Mouse (Mus musculus) gastrocnemius, postnatal 4 days (tissue): ENCODE results near the gene Znhit1. TPM values are rescaled to one million over a fixed set of nuclear protein-coding genes. Genes with fewer than 3 reads are reported as not detected.

Source experiments
- DNase-seq, 2 experiments: peaks; one replicate each; pipeline ENCODE4 v3.0.0; 2021 to 2022; ENCODE audit warnings: low spot score in 2 of 2, mixed read lengths in 2 of 2
- long read RNA-seq, 2 experiments: library from polyadenylated mRNA; stranded (forward); transcript quantifications; one replicate each; pipeline ENCODE4 v2.0.0; 2021
- total RNA-seq, 2 experiments: library from RNA; stranded (reverse); gene quantifications; 2 replicates each; pipeline ENCODE4 v1.2.3; 2021

The Znhit1 gene
- total RNA-seq = 10 to 100 TPM; 40.4 to 45.4 TPM
- long read RNA-seq, experiment 1, transcript Znhit1-206 (5 exons, 1,208 nt) = minor isoform, 7 of 21 reads
- long read RNA-seq, experiment 1, transcript Znhit1-202 (5 exons, 740 nt) = major isoform, 12 of 21 reads
- long read RNA-seq, experiment 1, partial matches to known transcripts = 1 of 21 reads
- long read RNA-seq, experiment 1, other reads (novel, unspliced or antisense) = 1 of 21 reads
- long read RNA-seq, experiment 2, transcript Znhit1-206 (5 exons, 1,208 nt) = major isoform, 10 of 23 reads
- long read RNA-seq, experiment 2, transcript Znhit1-202 (5 exons, 740 nt) = minor isoform, 9 of 23 reads
- long read RNA-seq, experiment 2, partial matches to known transcripts = 0 of 23 reads
- long read RNA-seq, experiment 2, other reads (novel, unspliced or antisense) = 2 of 23 reads

- no peak for DNase-seq
Measured at GRCm38 (mm10) chr5:136987934-136988271, at the start of gene Znhit1. Znhit1 (minus strand) TSS chr5:136988021.

GRCm38 (mm10) chr5:137036211-137036610, 48.4 kb upstream of the Znhit1 start:
- no peak for DNase-seq

GRCm38 (mm10) chr5:137032641-137033074, 44.8 kb upstream of the Znhit1 start:
- peak; percentile 73 to 85 for DNase-seq

GRCm38 (mm10) chr5:137032033-137032421, 44.2 kb upstream of the Znhit1 start:
- no peak for DNase-seq

- peak; percentile 43 to 45 for DNase-seq
Measured at GRCm38 (mm10) chr5:137031076-137032032, 43.5 kb upstream of the Znhit1 start.

GRCm38 (mm10) chr5:137030416-137030810, 42.6 kb upstream of the Znhit1 start:
- no peak for DNase-seq

- DNase-seq = peak; percentile 94 to 97
Measured at GRCm38 (mm10) chr5:137029643-137030415, 42.0 kb upstream of the Znhit1 start.

GRCm38 (mm10) chr5:137029273-137029585, 41.4 kb upstream of the Znhit1 start:
- DNase-seq = no peak

GRCm38 (mm10) chr5:137028561-137029272, 40.9 kb upstream of the Znhit1 start:
- no peak for DNase-seq

- DNase-seq = no peak
Measured at GRCm38 (mm10) chr5:137026092-137026491, 38.3 kb upstream of the Znhit1 start, which contains the start of gene Vgf. Vgf (plus strand) TSS chr5:137026392.

- DNase-seq = peak; percentile 68 to 80
Measured at GRCm38 (mm10) chr5:137025132-137025531, 37.3 kb upstream of the Znhit1 start.

GRCm38 (mm10) chr5:137024318-137024717, 36.5 kb upstream of the Znhit1 start:
- DNase-seq = no peak

GRCm38 (mm10) chr5:137015913-137016312, 28.1 kb upstream of the Znhit1 start:
- DNase-seq = no peak

- no peak for DNase-seq
Measured at GRCm38 (mm10) chr5:137012401-137012950, 24.7 kb upstream of the Znhit1 start.

- peak in 1 of 2 experiments; percentile 42 for DNase-seq
Measured at GRCm38 (mm10) chr5:137009988-137010387, 22.2 kb upstream of the Znhit1 start.

- no peak for DNase-seq
Measured at GRCm38 (mm10) chr5:137007276-137007675, 19.5 kb upstream of the Znhit1 start.

- DNase-seq = no peak
Measured at GRCm38 (mm10) chr5:137000612-137001011, 12.8 kb upstream of the Znhit1 start.

- no peak for DNase-seq
Measured at GRCm38 (mm10) chr5:136999449-136999848, 11.6 kb upstream of the Znhit1 start.

GRCm38 (mm10) chr5:136989801-136990200, 2.0 kb upstream of the Znhit1 start:
- DNase-seq = no peak

- no peak for DNase-seq
Measured at GRCm38 (mm10) chr5:136988420-136988819, 599 bp upstream of the Znhit1 start.
